Mouse (Mus musculus): Measurements from ENCODE around the gene Nudt9. TPM values are rescaled to one million over a fixed set of nuclear protein-coding genes. Genes with fewer than 3 reads are reported as not detected.
A peak's percentile ranks its signal among the peaks of the same experiment; 100 is the strongest.

The Nudt9 gene
- polyA plus RNA-seq, 1 experiment from 2014 or later = 68.7 TPM

GRCm38 (mm10) chr5:104103171-104103570 is 57.1 kb downstream of the Nudt9 start:
- WGBS = 71% methylated on average over 4 of the region's 4 CpGs
- H3K27ac ChIP-seq = no peak overlapping the region

GRCm38 (mm10) chr5:104104111-104104510 is 58.0 kb downstream of the Nudt9 start:
- no peaks in the 10 kb centered on the region for H3K9me3 ChIP-seq
- H3K27me3 ChIP-seq (ENCODE audit: insufficient read depth, poor library complexity, severe bottlenecking) = no peaks in the 10 kb centered on the region
- no peaks in the 10 kb centered on the region for H3K36me3 ChIP-seq
- DNase-seq (ENCODE audit: low spot score) = no peak
- H3K27ac ChIP-seq = no peak overlapping the region
- no peak overlapping the region for H3K4me3 ChIP-seq
- peaks cover 34% of the 10 kb centered on the region for H3K4me1 ChIP-seq
- whole genome bisulfite sequencing = 61% methylated on average over 2 of the region's 2 CpGs

More at GRCm38 (mm10) chr5:104103171-104103570, 57.1 kb downstream of the Nudt9 start:
- no peaks in the 10 kb centered on the region for H3K27me3 ChIP-seq (ENCODE audit: insufficient read depth, poor library complexity, severe bottlenecking)
- no peaks in the 10 kb centered on the region for H3K9me3 ChIP-seq
- DNase-seq (ENCODE audit: low spot score) = no peak
- no peak overlapping the region for H3K4me3 ChIP-seq
- peaks cover 25% of the 10 kb centered on the region for H3K4me1 ChIP-seq
- no peaks in the 10 kb centered on the region for H3K36me3 ChIP-seq

GRCm38 (mm10) chr5:104108127-104108875 is 62.2 kb downstream of the Nudt9 start:
- peaks cover 62% of the 10 kb centered on the region for H3K4me1 ChIP-seq
- H3K9me3 ChIP-seq = no peaks in the 10 kb centered on the region
- peak overlapping the region; percentile 87 for H3K27ac ChIP-seq
- H3K4me3 ChIP-seq = no peak overlapping the region
- WGBS = 60% methylated on average over 11 of the region's 11 CpGs
- no peak for DNase-seq (ENCODE audit: low spot score)
- no peaks in the 10 kb centered on the region for H3K27me3 ChIP-seq (ENCODE audit: insufficient read depth, poor library complexity, severe bottlenecking)
- H3K36me3 ChIP-seq = no peaks in the 10 kb centered on the region

DNA sequence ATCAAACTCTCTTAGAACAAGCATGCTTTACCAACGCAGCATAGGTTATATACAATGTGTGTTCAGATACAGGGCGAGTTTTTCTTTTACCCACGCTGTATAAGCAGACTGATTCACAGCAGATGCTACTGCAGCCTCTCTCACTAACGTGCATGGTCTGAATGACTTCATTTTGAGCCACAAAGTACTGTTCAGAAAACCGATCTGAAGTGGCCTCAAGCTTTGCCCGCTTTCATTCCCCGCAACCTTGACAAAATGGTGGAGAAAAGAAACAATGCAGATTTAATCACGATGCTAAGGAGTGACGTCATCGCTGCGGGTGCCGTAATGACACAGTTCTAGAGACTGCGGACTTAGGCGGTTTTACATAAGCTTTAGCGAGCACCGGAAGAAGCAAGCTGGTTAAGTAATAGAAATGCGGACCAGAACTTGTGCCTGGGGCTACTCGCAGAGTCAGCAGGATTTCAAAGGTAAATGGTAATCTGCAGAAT is 62.8 kb downstream of the Nudt9 start:
- Histone ChIP-seq H3K27ac (peak overlapping the region; percentile 87), H3K9me3 (no peaks in the 10 kb centered on the region), H3K27me3 (ENCODE audit: insufficient read depth, poor library complexity, severe bottlenecking) (no peaks in the 10 kb centered on the region), H3K4me1 (peaks cover 69% of the 10 kb centered on the region), H3K4me3 (peak overlapping the region; percentile 27; the same call in 1 of the 2 replicates), H3K36me3 (no peaks in the 10 kb centered on the region)
- WGBS = 30% methylated on average over 18 of the region's 18 CpGs
- DNase-seq (ENCODE audit: low spot score) = no peak

DNA sequence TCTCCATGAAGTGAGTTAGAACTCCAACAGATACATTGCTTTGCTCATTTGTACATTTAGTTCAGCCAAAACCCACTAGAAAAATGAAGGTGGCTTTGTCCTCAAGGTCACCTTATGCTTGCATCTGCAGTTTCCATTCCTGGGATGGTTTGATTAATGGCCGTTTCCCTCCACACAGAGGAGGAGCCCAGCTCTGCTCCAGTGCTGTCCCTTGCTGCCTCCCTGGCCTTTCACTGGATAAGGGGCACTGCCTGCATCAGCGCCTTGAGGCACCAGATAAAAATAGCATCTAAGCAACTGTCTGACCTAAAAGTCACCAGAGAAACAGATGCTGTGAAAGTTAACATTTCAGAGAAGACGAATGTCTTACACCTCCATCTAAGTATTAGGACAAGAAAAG is 63.4 kb downstream of the Nudt9 start:
- no peak overlapping the region for H3K4me3 ChIP-seq
- 13% methylated on average over 3 of the region's 3 CpGs for WGBS
- H3K9me3 ChIP-seq = no peaks in the 10 kb centered on the region
- H3K36me3 ChIP-seq = no peaks in the 10 kb centered on the region
- no peak for DNase-seq (ENCODE audit: low spot score)
- no peaks in the 10 kb centered on the region for H3K27me3 ChIP-seq (ENCODE audit: insufficient read depth, poor library complexity, severe bottlenecking)
- peak overlapping the region; percentile 87 for H3K27ac ChIP-seq
- peaks cover 69% of the 10 kb centered on the region for H3K4me1 ChIP-seq

- Histone ChIP-seq H3K4me3 (no peak overlapping the region), H3K4me1 (peaks cover 75% of the 10 kb centered on the region), H3K36me3 (no peaks in the 10 kb centered on the region), H3K27ac (peak overlapping the region; percentile 87), H3K9me3 (no peaks in the 10 kb centered on the region), H3K27me3 (ENCODE audit: insufficient read depth, poor library complexity, severe bottlenecking) (no peaks in the 10 kb centered on the region)
- no peak for DNase-seq (ENCODE audit: low spot score)
- 51% methylated on average over 9 of the region's 9 CpGs for WGBS
These were observed 64.2 kb downstream of the Nudt9 start for GRCm38 (mm10) chr5:104110171-104110920.

- peak overlapping the region; percentile 75 for H3K27ac ChIP-seq
- no peaks in the 10 kb centered on the region for H3K36me3 ChIP-seq
- peaks cover 73% of the 10 kb centered on the region for H3K4me1 ChIP-seq
- H3K27me3 ChIP-seq (ENCODE audit: insufficient read depth, poor library complexity, severe bottlenecking) = no peaks in the 10 kb centered on the region
- H3K4me3 ChIP-seq = peak overlapping the region; percentile 10
- no peak for DNase-seq (ENCODE audit: low spot score)
- 15% methylated on average over 9 of the region's 9 CpGs for WGBS
- H3K9me3 ChIP-seq = no peaks in the 10 kb centered on the region
These were observed 65.9 kb downstream of the Nudt9 start for GRCm38 (mm10) chr5:104112016-104112415.

GRCm38 (mm10) chr5:104112511-104112910 is 66.4 kb downstream of the Nudt9 start:
- H3K4me3 ChIP-seq = peak overlapping the region; percentile 10
- 31% methylated on average over 5 of the region's 5 CpGs for WGBS
- no peaks in the 10 kb centered on the region for H3K27me3 ChIP-seq (ENCODE audit: insufficient read depth, poor library complexity, severe bottlenecking)
- no peaks in the 10 kb centered on the region for H3K9me3 ChIP-seq
- no peak for DNase-seq (ENCODE audit: low spot score)
- H3K27ac ChIP-seq = peak overlapping the region; percentile 75
- peaks cover 71% of the 10 kb centered on the region for H3K4me1 ChIP-seq
- H3K36me3 ChIP-seq = no peaks in the 10 kb centered on the region

DNA sequence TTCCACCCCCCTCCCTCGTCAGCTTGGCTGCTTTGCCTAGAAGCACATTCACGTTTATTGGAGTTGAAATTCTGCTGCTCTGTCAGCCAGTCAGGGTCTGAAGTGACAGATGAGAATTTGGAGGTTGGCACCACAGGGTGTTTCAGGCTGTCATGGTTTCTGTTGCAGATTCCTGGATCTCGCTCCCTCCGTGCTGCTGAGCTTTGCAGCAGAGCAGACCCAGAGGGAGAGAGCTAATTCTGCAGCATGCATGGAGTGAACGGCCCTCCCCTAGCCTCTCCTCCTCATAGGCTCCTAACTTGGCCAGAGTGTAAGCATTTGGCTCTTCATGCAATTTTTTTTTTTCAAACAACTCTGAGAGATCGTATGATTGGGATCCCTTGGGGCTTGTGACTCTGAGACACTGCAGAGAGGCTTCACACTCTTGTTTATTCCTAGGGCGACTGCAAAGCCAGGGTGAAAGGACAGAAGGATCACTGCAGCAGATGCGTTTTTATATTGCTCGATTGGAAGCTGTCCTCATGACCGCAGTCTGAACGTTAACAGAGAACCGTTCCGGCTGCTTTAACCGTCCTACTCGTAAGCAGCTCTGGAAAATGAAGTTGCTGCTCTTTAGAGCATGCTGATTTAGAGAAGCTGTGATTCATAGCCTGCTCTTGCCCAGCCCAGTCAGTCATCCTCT is 67.5 kb downstream of the Nudt9 start, which contains the start of gene Sparcl1:
Gene Sparcl1, minus strand, starts transcription at position 243 of the 682 bp plus-strand sequence.
- DNase-seq (ENCODE audit: low spot score) = peak; percentile 53
- Histone ChIP-seq H3K9me3 (no peaks in the 10 kb centered on the region), H3K27ac (peak within 1 kb of the TSS; percentile 78), H3K27me3 (ENCODE audit: insufficient read depth, poor library complexity, severe bottlenecking) (no peaks in the 10 kb centered on the region), H3K4me1 (peaks cover 60% of the 10 kb centered on the region), H3K36me3 (no peaks in the 10 kb centered on the region), H3K4me3 (peak within 1 kb of the TSS; percentile 35)
- 29% methylated on average over 15 of the region's 15 CpGs for WGBS

Small RNA genes within 50 kb of the gene (microRNA-seq; reads per million reads assigned to microRNA genes)
- 6.8 reads per million, percentile 21 among the genes with 10 or more reads in this experiment for gene Mir5619

Other genes starting within 250 kb of the Nudt9 start
- 7.2 and 9.3 TPM in 2 replicates for gene Klhl8, start 135.0 kb upstream of the Nudt9 start, polyA plus RNA-seq (2016; fragmentation: Nextera tagmentation; extraction: Ambion mirVana)
- not detected in 2 replicates for gene Hsd17b13, start 68.9 kb upstream of the Nudt9 start, polyA plus RNA-seq (2016; fragmentation: Nextera tagmentation; extraction: Ambion mirVana)
- 2.5 and 3.6 TPM in 2 replicates for gene Hsd17b11, start 24.4 kb upstream of the Nudt9 start, polyA plus RNA-seq (2016; fragmentation: Nextera tagmentation; extraction: Ambion mirVana)
- not detected in 2 replicates for gene Gm17660, start 31.3 kb downstream of the Nudt9 start, polyA plus RNA-seq (2016; fragmentation: Nextera tagmentation; extraction: Ambion mirVana)
- gene Sparcl1, start 67.4 kb downstream of the Nudt9 start, polyA plus RNA-seq (2016; fragmentation: Nextera tagmentation; extraction: Ambion mirVana) = 11.4 and 17.7 TPM in 2 replicates
- not detected in 2 replicates for gene Dspp, start 124.4 kb downstream of the Nudt9 start, polyA plus RNA-seq (2016; fragmentation: Nextera tagmentation; extraction: Ambion mirVana)
- gene Dmp1, start 156.3 kb downstream of the Nudt9 start, polyA plus RNA-seq (2016; fragmentation: Nextera tagmentation; extraction: Ambion mirVana) = 0.06 TPM in 1 of 2 replicates, not detected in the other

All from heart, embryonic 10.5 days (tissue).